Mouse (Mus musculus) urinary bladder, postnatal 4 days (tissue): ENCODE measurements around the gene Ogg1.
"Not testable (repeated sequence)": the region's sequence is repeated elsewhere in the genome, so short reads cannot be mapped to it uniquely, and the experiment has no call there.

Experiments used
- DNase-seq, 2 experiments: peaks; one replicate each; pipeline ENCODE4 v3.0.0; 2021 to 2022; ENCODE audit warnings: low spot score in 2 of 2

Gene Ogg1

DNA sequence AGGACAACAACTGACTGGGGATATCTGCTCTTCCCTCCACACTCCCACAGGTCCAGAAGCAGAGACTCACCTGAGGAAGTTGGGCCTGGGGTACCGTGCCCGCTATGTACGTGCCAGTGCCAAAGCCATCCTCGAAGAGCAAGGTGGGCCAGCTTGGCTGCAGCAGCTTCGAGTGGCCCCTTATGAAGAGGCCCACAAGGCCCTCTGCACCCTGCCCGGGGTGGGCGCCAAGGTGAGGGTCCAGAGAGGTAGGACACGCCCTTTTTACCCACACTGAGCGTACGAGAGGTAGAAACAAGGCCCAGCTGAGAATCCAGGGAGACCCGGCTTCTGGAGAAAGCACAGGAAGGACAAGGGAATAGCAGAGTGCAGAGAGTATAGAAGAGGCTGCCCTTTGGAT is 4.9 kb downstream of the Ogg1 start:
- no peak for DNase-seq

- DNase-seq = not testable (repeated sequence)
Observed at GRCm38 (mm10) chr6:113332734-113333133, 6.0 kb downstream of the Ogg1 start.

DNA sequence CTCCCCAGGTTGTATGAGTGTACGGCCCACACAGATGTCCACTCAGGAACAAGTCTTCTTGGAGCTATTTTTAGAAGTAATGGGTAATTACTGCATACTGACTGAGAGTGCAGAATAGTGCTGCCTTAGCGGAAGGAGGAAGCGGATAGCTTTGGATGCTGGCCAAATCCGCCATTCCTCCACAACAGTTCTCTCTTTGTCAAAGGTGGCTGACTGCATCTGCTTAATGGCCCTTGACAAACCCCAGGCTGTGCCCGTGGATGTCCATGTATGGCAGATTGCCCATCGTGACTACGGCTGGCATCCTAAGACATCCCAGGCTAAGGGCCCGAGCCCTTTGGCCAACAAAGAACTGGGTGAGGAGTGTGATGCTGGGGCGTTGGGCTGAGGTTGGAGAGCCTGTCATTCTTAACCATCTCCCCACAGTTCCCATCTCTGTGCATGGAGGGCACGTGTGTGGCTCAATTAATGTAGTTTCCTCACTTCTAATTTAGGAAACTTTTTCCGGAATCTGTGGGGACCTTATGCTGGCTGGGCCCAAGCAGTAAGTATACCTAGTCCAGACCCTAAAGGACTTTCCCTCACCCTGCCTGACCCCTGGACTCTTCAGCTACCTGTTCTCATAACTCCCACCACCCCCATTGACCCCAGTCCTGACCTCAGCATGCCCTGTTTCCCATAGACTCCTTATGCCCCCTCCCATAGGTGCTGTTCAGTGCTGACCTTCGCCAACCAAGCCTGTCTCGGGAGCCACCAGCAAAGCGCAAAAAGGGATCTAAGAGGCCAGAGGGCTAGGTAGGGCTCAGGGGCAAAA is 6.6 kb downstream of the Ogg1 start:
- DNase-seq = no peak

GRCm38 (mm10) chr6:113334216-113334615 is 7.4 kb downstream of the Ogg1 start:
- no peak for DNase-seq

DNA sequence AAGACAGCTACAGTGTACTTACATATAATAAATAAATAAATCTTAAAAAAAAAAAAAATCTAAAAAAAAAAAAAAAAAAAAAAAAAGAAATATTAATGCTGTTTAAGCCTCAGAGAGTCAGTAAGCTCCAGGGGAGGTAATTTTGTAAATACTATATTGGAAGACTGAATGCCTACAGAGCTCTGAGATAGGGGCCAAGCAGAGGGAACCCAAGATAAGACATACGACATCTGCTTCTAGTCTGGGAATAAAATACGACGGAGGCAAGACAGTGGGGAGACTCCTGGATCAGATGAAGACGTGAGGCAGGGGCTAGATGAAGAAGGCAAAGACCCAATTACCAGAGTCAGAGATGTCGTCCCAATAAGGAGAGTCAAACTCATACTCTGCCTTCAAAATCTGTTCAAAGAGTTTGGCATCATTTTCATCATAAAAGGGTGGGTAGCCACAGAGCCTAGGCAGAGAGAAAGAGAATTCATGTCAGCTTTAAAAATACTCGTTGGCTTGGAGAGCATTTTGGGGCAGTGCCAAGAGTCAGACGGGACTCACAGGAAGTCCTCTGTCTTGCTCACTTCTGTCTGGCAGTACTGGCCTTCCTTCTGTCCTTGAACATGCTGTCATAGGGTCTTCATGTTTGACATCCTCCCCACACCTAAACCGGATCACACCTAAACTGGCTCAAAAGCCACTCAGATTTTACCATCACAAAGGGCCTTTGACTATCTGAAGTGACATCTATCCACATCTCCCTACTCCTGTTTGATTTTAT is 10.3 kb downstream of the Ogg1 start:
- DNase-seq = no peak

DNA sequence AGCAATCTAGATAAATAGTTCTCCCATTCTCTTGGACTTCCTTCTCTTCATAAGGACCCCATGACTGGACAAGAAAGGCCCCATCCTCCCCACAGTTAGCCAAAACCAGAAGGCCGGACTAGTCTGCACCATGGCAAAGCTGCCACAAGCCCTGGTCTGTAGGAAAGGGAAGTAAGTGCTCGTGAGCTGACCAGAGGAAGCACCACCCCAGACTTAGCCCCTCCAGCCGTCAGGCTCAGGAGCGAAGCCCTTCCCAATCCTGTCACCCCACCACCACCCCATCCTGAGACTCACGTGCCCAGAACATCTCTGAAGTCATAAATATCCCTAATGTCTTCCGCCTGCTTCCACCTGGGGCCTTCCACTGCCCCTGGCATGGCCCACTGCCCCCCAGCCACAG is 14.8 kb downstream of the Ogg1 start:
- no peak for DNase-seq

GRCm38 (mm10) chr6:113342297-113342696 is 15.5 kb downstream of the Ogg1 start:
- no peak for DNase-seq

DNA sequence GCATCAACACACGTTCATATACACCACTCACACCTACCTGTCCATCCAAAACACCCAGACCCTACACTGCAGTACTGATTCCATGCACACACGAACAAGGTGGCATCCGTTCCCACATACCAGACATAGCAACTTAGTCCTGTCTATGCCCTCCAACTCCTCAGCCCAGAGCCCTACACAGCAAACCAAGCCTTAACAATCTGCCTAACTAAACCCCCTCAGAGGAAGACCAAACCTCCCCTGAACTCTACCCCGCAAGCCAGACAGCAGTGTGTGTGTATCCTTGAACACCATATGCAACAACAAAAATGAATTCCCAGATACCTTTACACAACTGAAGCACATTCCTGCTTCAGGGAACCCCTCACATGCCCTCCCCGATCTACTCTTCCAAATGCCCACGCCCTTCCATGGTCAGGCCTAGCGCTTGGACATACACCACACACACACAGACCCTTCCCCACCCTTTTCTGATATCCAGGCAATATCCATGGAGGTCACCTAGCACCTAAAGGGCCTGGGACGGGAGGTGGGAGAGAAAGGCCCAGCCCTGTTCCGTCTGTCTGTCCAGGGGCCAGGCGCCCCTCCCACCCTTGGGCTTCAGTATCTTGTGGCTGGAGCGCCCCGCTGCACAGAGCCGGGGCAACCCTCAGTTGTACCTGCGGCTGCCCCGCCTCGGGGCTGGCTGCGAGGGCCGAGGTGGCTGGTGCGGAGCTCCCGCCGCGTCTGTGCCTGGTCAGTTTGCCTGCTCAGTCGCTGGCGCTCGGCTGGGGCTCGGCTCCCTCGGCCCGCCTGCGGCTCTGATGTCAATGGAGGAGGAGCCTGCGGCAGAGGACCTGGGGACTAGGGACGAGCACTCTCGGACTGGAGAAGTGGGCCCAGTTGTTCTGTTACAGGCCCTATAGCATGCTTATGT is 16.7 kb downstream of the Ogg1 start, which contains the start of gene Camk1:
Camk1 (minus strand) TSS at position 808 of the 916 bp plus-strand sequence.
- peak; percentile 74 to 77 for DNase-seq

DNA sequence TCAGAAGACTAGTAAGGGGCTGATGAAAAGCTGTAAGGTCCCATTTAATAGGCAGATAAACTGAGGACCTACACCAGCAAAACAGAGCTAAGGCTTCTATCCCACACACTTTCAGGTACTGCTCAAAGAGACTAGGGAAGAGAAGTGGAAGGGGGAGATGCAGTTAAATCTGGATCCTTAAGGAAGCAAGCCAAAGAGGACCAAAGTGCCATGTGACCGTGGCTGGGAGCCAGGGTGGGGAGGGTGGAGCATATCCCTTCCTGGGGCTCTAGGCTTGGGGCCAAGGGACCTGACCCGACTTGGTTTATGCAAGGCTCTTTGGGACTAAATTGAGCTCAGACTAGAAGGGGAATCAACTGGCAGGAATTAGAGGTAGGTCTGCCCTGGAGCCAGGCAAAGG is 17.5 kb downstream of the Ogg1 start:
- peak; percentile 50 to 70 for DNase-seq

DNA sequence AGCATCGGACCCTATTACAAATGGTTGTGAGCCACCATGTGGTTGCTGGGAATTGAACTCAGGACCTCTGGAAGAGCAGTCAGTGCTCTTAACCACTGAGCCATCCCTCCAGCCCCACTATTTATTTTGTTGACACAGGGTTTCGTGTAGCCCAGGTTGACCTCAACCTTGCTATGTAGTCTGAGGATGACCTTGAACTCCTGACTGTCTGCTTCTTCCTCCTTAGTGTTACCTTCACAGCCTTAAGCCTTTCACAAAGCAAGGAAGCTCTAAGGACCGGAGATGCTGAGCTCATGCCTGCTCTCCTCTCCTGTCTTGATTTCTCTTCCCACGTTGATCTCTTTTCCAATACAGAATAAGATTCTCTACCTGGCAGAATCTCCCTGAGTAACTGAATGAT is 20.1 kb downstream of the Ogg1 start:
- no peak for DNase-seq

- DNase-seq = no peak
Observed at GRCm38 (mm10) chr6:113350538-113350937, 23.8 kb downstream of the Ogg1 start.

DNA sequence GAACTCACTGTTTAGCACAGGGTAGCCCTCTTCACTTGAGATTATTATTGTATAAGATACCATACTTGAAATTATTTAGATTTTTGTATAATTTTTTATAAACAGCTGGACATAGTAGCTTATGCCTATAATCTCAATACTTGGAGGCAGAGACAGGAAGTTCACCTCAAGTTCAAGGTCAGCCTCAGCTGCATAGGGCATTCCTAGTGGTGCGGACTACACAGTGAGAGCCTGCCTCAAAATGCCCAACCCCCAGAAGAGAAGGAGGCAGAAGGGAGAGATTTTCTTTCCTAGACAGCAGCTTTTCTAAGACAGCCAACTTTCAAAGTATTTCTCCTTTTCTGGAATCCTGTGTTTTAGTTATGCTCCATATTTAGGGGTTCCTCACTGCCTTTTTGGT is 24.4 kb downstream of the Ogg1 start:
- no peak for DNase-seq

GRCm38 (mm10) chr6:113351653-113352052 is 24.9 kb downstream of the Ogg1 start:
- no peak for DNase-seq

DNA sequence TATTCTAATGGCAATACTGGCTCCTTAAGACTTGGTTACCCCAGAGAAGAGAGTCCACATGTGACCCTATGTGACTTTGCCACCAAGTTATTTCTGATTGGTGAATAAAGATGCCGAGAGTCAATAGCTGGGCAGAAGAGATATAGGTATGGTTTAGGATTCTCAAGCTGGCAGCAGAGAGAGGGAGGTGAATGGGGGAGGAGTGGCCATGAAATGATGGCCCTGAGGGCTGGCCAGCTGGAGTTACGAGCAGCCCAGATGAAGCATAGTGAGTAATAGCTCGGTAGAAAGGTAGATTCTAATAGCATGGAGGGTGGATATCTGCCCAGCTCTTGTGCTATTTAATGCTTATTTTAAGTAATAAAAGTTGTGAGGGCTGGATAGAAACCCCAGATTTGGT is 26.0 kb downstream of the Ogg1 start:
- no peak for DNase-seq

DNA sequence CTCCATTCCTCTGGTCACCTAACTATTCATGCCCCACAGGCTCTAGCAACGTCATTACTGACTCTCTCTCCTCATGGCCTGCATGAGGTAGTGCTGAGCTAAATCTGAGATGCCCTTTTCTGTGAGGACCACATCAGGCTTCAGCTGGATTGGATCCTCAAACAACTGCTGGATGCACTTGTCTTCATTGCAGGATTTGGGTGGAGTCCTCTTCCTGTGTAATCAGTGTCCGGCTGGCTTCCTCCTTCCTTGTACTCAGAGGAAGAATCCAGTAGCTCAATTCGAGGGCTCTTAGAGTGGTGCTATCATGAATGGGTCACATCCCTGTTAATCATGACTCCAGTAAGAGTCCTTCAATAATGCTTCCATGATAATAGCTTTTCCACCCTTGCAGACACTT is 26.9 kb downstream of the Ogg1 start:
- DNase-seq = no peak

DNA sequence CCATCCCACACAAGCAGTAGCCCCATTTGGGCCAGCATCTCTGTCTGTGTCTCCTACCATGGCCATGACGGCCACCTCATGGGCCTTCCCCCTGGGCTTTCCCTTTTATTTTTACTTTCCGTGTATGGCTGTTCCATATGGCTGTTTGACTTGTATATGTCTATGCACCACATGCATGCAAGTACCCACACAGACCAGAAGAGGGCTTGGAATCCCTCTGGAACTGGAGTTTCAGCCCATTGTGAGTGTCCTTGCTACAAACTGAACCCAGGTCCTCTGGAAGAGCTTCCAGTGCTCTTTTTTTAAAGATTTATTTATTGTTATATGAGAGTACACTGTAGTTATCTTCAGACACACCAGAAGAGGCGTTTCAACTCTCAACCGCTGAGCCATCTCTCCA is 34.7 kb downstream of the Ogg1 start:
- DNase-seq = no peak

- DNase-seq = no peak
Observed at GRCm38 (mm10) chr6:113362241-113362640, 35.5 kb downstream of the Ogg1 start.

- DNase-seq = no peak
Observed at GRCm38 (mm10) chr6:113364518-113365135, 37.9 kb downstream of the Ogg1 start.

DNA sequence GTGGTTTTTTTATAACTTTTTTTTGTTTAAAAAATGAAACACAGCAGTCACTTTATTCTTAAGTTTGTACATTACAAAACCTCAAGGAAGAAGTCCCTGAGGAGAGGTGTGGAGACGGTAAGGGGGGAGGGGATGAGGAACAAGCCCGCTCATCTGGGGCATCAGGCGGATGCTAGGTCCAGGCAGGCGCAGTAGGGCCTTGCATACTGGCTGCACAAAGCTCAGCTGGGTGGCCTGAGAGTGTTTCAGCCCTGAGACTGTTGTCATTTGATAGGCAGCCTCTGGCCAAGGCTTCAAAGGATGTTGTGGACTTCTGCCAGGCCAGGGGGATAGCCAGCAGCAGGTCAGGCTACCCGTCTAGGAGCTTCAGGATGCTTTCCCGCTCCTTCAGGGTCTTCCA is 39.9 kb downstream of the Ogg1 start:
- no peak for DNase-seq

GRCm38 (mm10) chr6:113367574-113367973 is 40.8 kb downstream of the Ogg1 start:
- DNase-seq = no peak

GRCm38 (mm10) chr6:113368124-113368523 is 41.4 kb downstream of the Ogg1 start:
- no peak for DNase-seq

GRCm38 (mm10) chr6:113368577-113368976 is 41.8 kb downstream of the Ogg1 start:
- no peak for DNase-seq
